Mouse (Mus musculus) bone marrow macrophage, adult 2 months (primary cell): Measurements from ENCODE around the gene Emc9. TPM values are rescaled to one million over a fixed set of nuclear protein-coding genes. Genes with fewer than 3 reads are reported as not detected.

ENCODE experiments used
- H3K27ac ChIP-seq: 2 replicates; pipeline ENCODE4 v1.5.1; 2012; ENCODE audit warnings: low read depth, low read length; ENCODE audit not compliant: insufficient read depth
- H3K4me1 ChIP-seq: 2 replicates; pipeline ENCODE4 v1.6.1; 2012; ENCODE audit warnings: low read length; ENCODE audit not compliant: control insufficient read depth, insufficient read depth
- H3K4me3 ChIP-seq: 2 replicates; pipeline ENCODE4 v1.5.1; 2012; ENCODE audit warnings: mild to moderate bottlenecking, low read length, moderate library complexity; ENCODE audit not compliant: insufficient read depth
- CTCF ChIP-seq: IDR thresholded peaks from 2 replicates; pipeline ENCODE4 v1.5.1; 2012; ENCODE audit warnings: low read depth, mild to moderate bottlenecking, low read length, moderate library complexity
- POLR2A ChIP-seq: IDR thresholded peaks from 2 replicates; pipeline ENCODE4 v1.6.1; 2012; ENCODE audit warnings: mild to moderate bottlenecking, low read depth, low read length, borderline replicate concordance
- polyA plus RNA-seq: library from polyadenylated mRNA; stranded (reverse); fragments of >200 nt; gene quantifications from 2 replicates; pipeline ENCODE4 v1.2.4, GENCODE M21; 2012; ENCODE audit not compliant: missing spikeins, insufficient read depth, insufficient read length

Gene Emc9
- polyA plus RNA-seq, 1 experiment, result 19.3 TPM

- H3K27ac ChIP-seq, result no peak overlapping the region
- no peak overlapping the region for H3K4me3 ChIP-seq
- peaks cover 19% of the 10 kb centered on the region for H3K4me1 ChIP-seq
- TF ChIP-seq CTCF, result no peak
- TF ChIP-seq POLR2A, result no peak
Observed at GRCm38 (mm10) chr14:55544334-55544733, 40.8 kb downstream of the Emc9 start.

DNA sequence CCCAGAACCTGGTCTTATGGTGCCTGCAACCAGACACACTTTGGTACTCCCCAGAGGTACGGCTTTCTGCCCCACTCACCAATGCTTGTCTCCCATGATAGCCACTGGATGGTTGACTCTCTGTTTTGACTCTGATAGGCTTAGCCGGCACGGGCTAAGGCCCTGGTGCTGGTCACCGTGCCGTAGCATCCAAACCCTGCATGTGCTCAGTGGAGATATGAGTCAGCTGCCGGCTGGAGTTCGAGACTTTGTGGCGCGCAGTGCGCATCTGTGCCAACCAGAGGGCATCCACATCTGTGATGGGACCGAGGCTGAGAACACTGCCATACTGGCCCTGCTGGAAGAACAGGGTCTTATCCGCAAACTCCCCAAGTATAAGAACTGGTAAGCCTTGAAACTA is 42.8 kb downstream of the Emc9 start:
- H3K4me1 ChIP-seq, result peaks cover 19% of the 10 kb centered on the region

DNA sequence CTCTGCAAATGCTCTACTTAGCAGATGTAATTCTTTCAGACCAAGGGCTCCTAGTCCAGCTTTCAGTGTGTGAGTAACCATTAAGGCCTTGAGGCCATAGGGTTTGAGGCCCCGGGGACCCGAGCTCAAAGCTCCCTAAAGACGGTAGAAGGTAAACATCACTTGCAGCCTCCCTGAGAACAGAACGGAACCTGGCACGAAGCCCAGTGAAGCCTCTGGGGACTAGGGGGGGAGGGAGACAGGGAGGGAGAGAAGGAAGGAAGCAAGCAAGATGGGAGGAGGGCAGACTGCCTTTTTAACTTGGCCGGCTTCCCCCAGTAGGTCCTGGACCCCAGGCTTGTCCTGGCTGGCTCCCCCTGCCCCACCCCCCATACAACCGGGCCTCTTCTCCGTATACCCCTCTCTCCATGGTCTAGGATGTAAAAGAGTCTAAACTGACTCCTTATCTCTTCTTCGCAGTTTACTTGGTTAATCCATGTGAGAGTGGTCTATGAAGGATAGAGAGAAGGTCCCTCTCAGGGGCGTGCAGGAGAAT is 44.2 kb downstream of the Emc9 start:
- H3K4me3 ChIP-seq, result peak overlapping the region; percentile 93
- no peak for TF ChIP-seq CTCF
- TF ChIP-seq POLR2A, result no peak
- peak overlapping the region; percentile 66 for H3K27ac ChIP-seq
- H3K4me1 ChIP-seq, result peaks cover 19% of the 10 kb centered on the region

More for the DNA sequence above, 42.8 kb downstream of the Emc9 start:
- TF ChIP-seq CTCF (no peak), POLR2A (no peak)
- no peak overlapping the region for H3K27ac ChIP-seq
- H3K4me3 ChIP-seq, result no peak overlapping the region

DNA sequence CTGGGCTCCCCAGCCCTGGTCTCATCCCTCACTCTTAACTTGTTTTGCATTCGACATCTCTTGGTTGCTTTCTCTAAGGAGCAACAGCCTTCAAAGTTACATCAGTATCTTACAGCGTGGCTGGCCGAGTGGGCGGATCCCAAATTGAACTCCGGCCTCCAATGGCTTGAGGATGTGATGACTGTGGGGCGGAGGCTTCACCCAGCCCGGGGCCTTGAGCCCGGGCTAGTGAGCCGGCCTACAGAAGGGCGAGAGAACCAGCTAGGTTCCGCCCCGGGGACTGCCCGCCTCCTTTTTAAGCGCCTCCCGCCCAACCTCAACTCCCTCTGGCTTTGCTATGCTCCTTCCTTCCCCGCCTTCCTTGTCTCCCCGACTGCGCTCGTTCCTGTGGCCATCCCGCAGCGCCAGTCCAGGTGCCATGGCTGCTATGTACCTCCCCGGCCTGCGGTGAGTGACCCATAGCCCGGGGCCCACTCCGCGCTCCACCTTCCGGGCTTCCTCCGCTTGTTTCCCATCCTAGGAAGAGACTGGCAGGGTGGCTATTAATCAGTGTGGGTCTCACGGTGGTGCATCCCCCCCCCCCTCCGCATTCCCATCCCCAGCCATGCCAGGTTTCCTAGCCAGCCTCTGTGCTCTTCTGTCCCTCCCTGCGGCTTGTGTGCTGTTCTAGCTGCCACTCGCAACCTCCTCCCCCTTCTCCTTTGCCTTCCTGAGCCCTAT is 44.9 kb downstream of the Emc9 start, which contains the start of gene Pck2:
Gene Pck2, plus strand, starts transcription at position 200 of the 720 bp plus-strand sequence.
- Histone ChIP-seq H3K4me1 (peaks cover 19% of the 10 kb centered on the region), H3K4me3 (peak within 1 kb of the TSS; percentile 93), H3K27ac (peak within 1 kb of the TSS; percentile 66)
- no peak for TF ChIP-seq CTCF
- no peak for TF ChIP-seq POLR2A

- TF ChIP-seq CTCF (peak; percentile 66), POLR2A (no peak)
- Histone ChIP-seq H3K4me1 (peaks cover 8% of the 10 kb centered on the region), H3K27ac (no peak overlapping the region), H3K4me3 (no peak overlapping the region)
Observed at GRCm38 (mm10) chr14:55536116-55536745, 48.9 kb downstream of the Emc9 start.

Other genes with a start within 250 kb of the Emc9 start
- 28.3 and 33.4 TPM in 2 replicates for gene Dhrs4, start 106.5 kb downstream of the Emc9 start, polyA plus RNA-seq
- gene Carmil3, start 94.7 kb downstream of the Emc9 start, polyA plus RNA-seq, result 0.43 TPM in 1 of 2 replicates, not detected in the other
- not detected in 2 replicates for gene Cpne6, start 74.9 kb downstream of the Emc9 start, polyA plus RNA-seq
- gene Nrl, start 60.3 kb downstream of the Emc9 start, polyA plus RNA-seq, result not detected in 2 replicates
- gene Pck2, start 45.0 kb downstream of the Emc9 start, polyA plus RNA-seq, result 34.7 and 38.6 TPM in 2 replicates
- 54.5 and 57.0 TPM in 2 replicates for gene Dcaf11, start 25.3 kb downstream of the Emc9 start, polyA plus RNA-seq
- not detected in 2 replicates for gene A730061H03Rik, start 24.9 kb downstream of the Emc9 start, polyA plus RNA-seq
- not detected in 2 replicates for gene Fitm1, start 9.7 kb downstream of the Emc9 start, polyA plus RNA-seq
- 382 and 397 TPM in 2 replicates for gene Psme1, start 7.2 kb downstream of the Emc9 start, polyA plus RNA-seq
- gene Psme2, start 5.8 kb upstream of the Emc9 start, polyA plus RNA-seq, result 219 and 291 TPM in 2 replicates
- gene Rnf31, start 6.4 kb upstream of the Emc9 start, polyA plus RNA-seq, result 38.5 and 45.6 TPM in 2 replicates
- 74.7 and 77.7 TPM in 2 replicates for gene Irf9, start 18.3 kb upstream of the Emc9 start, polyA plus RNA-seq
- gene Rec8, start 32.7 kb upstream of the Emc9 start, polyA plus RNA-seq, result 0.25 TPM in 1 of 2 replicates, not detected in the other
- 31.4 and 33.3 TPM in 2 replicates for gene Ipo4, start 50.7 kb upstream of the Emc9 start, polyA plus RNA-seq
- gene Gm49378, start 52.6 kb upstream of the Emc9 start, polyA plus RNA-seq, result 0.59 and 3.0 TPM in 2 replicates
- 61.9 and 64.9 TPM in 2 replicates for gene Tm9sf1, start 58.5 kb upstream of the Emc9 start, polyA plus RNA-seq
- 1.6 and 1.7 TPM in 2 replicates for gene Tssk4, start 64.9 kb upstream of the Emc9 start, polyA plus RNA-seq
- gene Mdp1, start 75.2 kb upstream of the Emc9 start, polyA plus RNA-seq, result 35.9 and 36.3 TPM in 2 replicates
- gene Gmpr2, start 86.6 kb upstream of the Emc9 start, polyA plus RNA-seq, result 38.8 and 41.2 TPM in 2 replicates
- gene Nedd8, start 86.8 kb upstream of the Emc9 start, polyA plus RNA-seq, result 318 and 335 TPM in 2 replicates
- gene Tinf2, start 96.5 kb upstream of the Emc9 start, polyA plus RNA-seq, result 18.0 and 19.5 TPM in 2 replicates
- gene Tgm1, start 128.6 kb upstream of the Emc9 start, polyA plus RNA-seq, result 0.59 and 1.1 TPM in 2 replicates
- 28.2 and 29.4 TPM in 2 replicates for gene Rabggta, start 137.0 kb upstream of the Emc9 start, polyA plus RNA-seq
- gene Dhrs1, start 160.4 kb upstream of the Emc9 start, polyA plus RNA-seq, result 117 and 120 TPM in 2 replicates
- 17.1 and 22.1 TPM in 2 replicates for gene Nop9, start 160.4 kb upstream of the Emc9 start, polyA plus RNA-seq
- 0.67 TPM in 1 of 2 replicates, not detected in the other for gene Cideb, start 173.2 kb upstream of the Emc9 start, polyA plus RNA-seq
- 0.15 and 0.25 TPM in 2 replicates for gene Ltb4r2, start 176.1 kb upstream of the Emc9 start, polyA plus RNA-seq
- gene Ltb4r1, start 180.7 kb upstream of the Emc9 start, polyA plus RNA-seq, result 1.5 and 1.7 TPM in 2 replicates
- gene Adcy4, start 198.8 kb upstream of the Emc9 start, polyA plus RNA-seq, result not detected in 2 replicates
- 28.4 and 31.8 TPM in 2 replicates for gene Ripk3, start 203.6 kb upstream of the Emc9 start, polyA plus RNA-seq
- 0.36 and 0.99 TPM in 2 replicates for gene Nfatc4, start 237.8 kb upstream of the Emc9 start, polyA plus RNA-seq